Mouse (Mus musculus): ENCODE results near the gene Ppan.

The Ppan gene

GRCm38 (mm10) chr9:20878710-20879065 lies 9.3 kb upstream of the Ppan start:
- in situ Hi-C loops (cut with MseI, MboI), result no loop called here

- in situ Hi-C loops (cut with MseI, MboI), result no loop called here
These were observed 8.7 kb upstream of the Ppan start, which contains the start of gene Angptl6 for GRCm38 (mm10) chr9:20879097-20879792. Gene Angptl6 (minus strand): TSS chr9:20879727.

- in situ Hi-C loops (cut with MseI, MboI), result no loop called here
These were observed 1.4 kb upstream of the Ppan start for GRCm38 (mm10) chr9:20886563-20886962.

GRCm38 (mm10) chr9:20887191-20887590 lies 784 bp upstream of the Ppan start:
- in situ Hi-C loops (cut with MseI, MboI), result no loop called here

- in situ Hi-C loops (cut with MseI, MboI), result no loop called here
These were observed 401 bp downstream of the Ppan start for GRCm38 (mm10) chr9:20888386-20888765.

- in situ Hi-C loops (cut with MseI, MboI), result no loop called here
These were observed 1.5 kb downstream of the Ppan start for GRCm38 (mm10) chr9:20889185-20890141.

- in situ Hi-C loops (cut with MseI, MboI), result no loop called here
These were observed 2.4 kb downstream of the Ppan start for GRCm38 (mm10) chr9:20890411-20890810.

- in situ Hi-C loops (cut with MseI, MboI), result no loop called here
These were observed 3.5 kb downstream of the Ppan start for GRCm38 (mm10) chr9:20891339-20892103.

- in situ Hi-C loops (cut with MseI, MboI), result no loop called here
These were observed 4.2 kb downstream of the Ppan start for GRCm38 (mm10) chr9:20892104-20892653.

GRCm38 (mm10) chr9:20893069-20893468 lies 5.1 kb downstream of the Ppan start:
- in situ Hi-C loops (cut with MseI, MboI), result no loop called here

GRCm38 (mm10) chr9:20893590-20894343 lies 5.8 kb downstream of the Ppan start:
- in situ Hi-C loops (cut with MseI, MboI), result no loop called here

GRCm38 (mm10) chr9:20894629-20895028 lies 6.7 kb downstream of the Ppan start:
- in situ Hi-C loops (cut with MseI, MboI), result no loop called here

- in situ Hi-C loops (cut with MseI, MboI), result no loop called here
These were observed 7.4 kb downstream of the Ppan start for GRCm38 (mm10) chr9:20895382-20895781.

GRCm38 (mm10) chr9:20897736-20898510 lies 9.9 kb downstream of the Ppan start:
- in situ Hi-C loops (cut with MseI, MboI), result no loop called here

- in situ Hi-C loops (cut with MseI, MboI), result no loop called here
These were observed 10.6 kb downstream of the Ppan start, which contains the start of gene Eif3g for GRCm38 (mm10) chr9:20898511-20899073. Gene Eif3g (minus strand): TSS chr9:20898623.

GRCm38 (mm10) chr9:20901466-20902173 lies 13.6 kb downstream of the Ppan start:
- in situ Hi-C loops (cut with MseI, MboI), result loop anchor here (5.0 kb wide), 1 partner anchor 101 kb away; the partner anchor contains the start of gene Mrpl4 (in 2 of the 2)

- in situ Hi-C loops (cut with MseI, MboI), result loop anchor here (5.0 kb wide), 1 partner anchor 100 kb away; the partner anchor contains the start of gene Mrpl4 (in 2 of the 2)
These were observed 14.2 kb downstream of the Ppan start for GRCm38 (mm10) chr9:20902174-20902491.

- in situ Hi-C loops (cut with MseI, MboI), result no loop called here
These were observed 22.0 kb downstream of the Ppan start for GRCm38 (mm10) chr9:20909948-20910347.

GRCm38 (mm10) chr9:20916160-20916559 lies 28.2 kb downstream of the Ppan start:
- in situ Hi-C loops (cut with MseI, MboI), result no loop called here
